Mouse (Mus musculus) testis, adult 2 months (tissue): Measurements from ENCODE around the gene Arhgap15. TPM values are rescaled to one million over a fixed set of nuclear protein-coding genes. Genes with fewer than 3 reads are reported as not detected.

ENCODE experiments used
- H3K27ac ChIP-seq: fragments of 200-500 bp; 2 replicates; pipeline ENCODE4 v1.5.1; 2012; ENCODE audit warnings: low read depth, low read length; ENCODE audit not compliant: control insufficient read depth, insufficient read depth
- H3K27me3 ChIP-seq: fragments of 200-500 bp; 2 replicates; pipeline ENCODE4 v1.6.1; 2012; ENCODE audit warnings: mild to moderate bottlenecking, low read length, moderate library complexity; ENCODE audit not compliant: control insufficient read depth, insufficient read depth
- H3K36me3 ChIP-seq: fragments of 200-500 bp; 2 replicates; pipeline ENCODE4 v1.6.1; 2012; ENCODE audit warnings: mild to moderate bottlenecking, low read length; ENCODE audit not compliant: control insufficient read depth, insufficient read depth
- H3K4me1 ChIP-seq: fragments of 200-500 bp; 2 replicates; pipeline ENCODE4 v1.6.1; 2012; ENCODE audit warnings: low read length; ENCODE audit not compliant: control insufficient read depth, insufficient read depth
- H3K4me3 ChIP-seq: fragments of 200-500 bp; 2 replicates; pipeline ENCODE4 v1.5.1; 2012; ENCODE audit warnings: low read depth, mild to moderate bottlenecking, low read length, moderate library complexity, mixed read lengths; ENCODE audit not compliant: control insufficient read depth
- CTCF ChIP-seq: fragments of 200-500 bp; IDR thresholded peaks from 2 replicates; pipeline ENCODE4 v1.5.1; 2012; ENCODE audit warnings: low read depth, mild to moderate bottlenecking, inconsistent platforms, low read length, moderate library complexity; ENCODE audit not compliant: control insufficient read depth, insufficient read depth, insufficient replicate concordance
- POLR2A ChIP-seq: fragments of 200-500 bp; IDR thresholded peaks from 2 replicates; pipeline ENCODE4 v1.6.1; 2012; ENCODE audit warnings: low read depth, mild to moderate bottlenecking, inconsistent platforms, low read length, moderate library complexity; ENCODE audit not compliant: control insufficient read depth
- polyA plus RNA-seq: library from polyadenylated mRNA; depleted of rRNA; stranded (reverse); fragments of >200 nt; gene quantifications from 2 replicates; pipeline ENCODE4 v1.2.3, GENCODE M21; 2012

Gene Arhgap15
- polyA plus RNA-seq, 1 experiment = 0.43 TPM

GRCm38 (mm10) chr2:44384541-44384940 is 635.9 kb downstream of the Arhgap15 start:
- TF ChIP-seq POLR2A = no peak
- no peak for TF ChIP-seq CTCF
- Histone ChIP-seq H3K4me1 (no peaks in the 10 kb centered on the region), H3K36me3 (no peaks in the 10 kb centered on the region), H3K4me3 (no peak overlapping the region), H3K27me3 (no peaks in the 10 kb centered on the region), H3K27ac (no peak overlapping the region)

- H3K4me1 ChIP-seq = no peaks in the 10 kb centered on the region
- no peaks in the 10 kb centered on the region for H3K36me3 ChIP-seq
- H3K27ac ChIP-seq = no peak overlapping the region
- TF ChIP-seq POLR2A (no peak), CTCF (no peak)
- no peak overlapping the region for H3K4me3 ChIP-seq
- no peaks in the 10 kb centered on the region for H3K27me3 ChIP-seq
Observed at GRCm38 (mm10) chr2:44389556-44389955, 640.9 kb downstream of the Arhgap15 start.

GRCm38 (mm10) chr2:44393789-44394188 is 645.2 kb downstream of the Arhgap15 start:
- Histone ChIP-seq H3K4me1 (no peaks in the 10 kb centered on the region), H3K4me3 (no peak overlapping the region), H3K27ac (no peak overlapping the region), H3K27me3 (no peaks in the 10 kb centered on the region), H3K36me3 (no peaks in the 10 kb centered on the region)
- TF ChIP-seq CTCF (no peak), POLR2A (no peak)

- Histone ChIP-seq H3K4me1 (no peaks in the 10 kb centered on the region), H3K27ac (no peak overlapping the region), H3K4me3 (no peak overlapping the region), H3K27me3 (no peaks in the 10 kb centered on the region), H3K36me3 (no peaks in the 10 kb centered on the region)
- TF ChIP-seq CTCF (no peak), POLR2A (no peak)
Observed at GRCm38 (mm10) chr2:44394956-44395501, 646.4 kb downstream of the Arhgap15 start.

GRCm38 (mm10) chr2:44395577-44395976 is 647.0 kb downstream of the Arhgap15 start:
- H3K36me3 ChIP-seq = no peaks in the 10 kb centered on the region
- no peaks in the 10 kb centered on the region for H3K4me1 ChIP-seq
- H3K27me3 ChIP-seq = no peaks in the 10 kb centered on the region
- H3K27ac ChIP-seq = no peak overlapping the region
- TF ChIP-seq POLR2A = no peak
- TF ChIP-seq CTCF = no peak
- no peak overlapping the region for H3K4me3 ChIP-seq

GRCm38 (mm10) chr2:44397209-44397608 is 648.6 kb downstream of the Arhgap15 start:
- TF ChIP-seq POLR2A (no peak), CTCF (no peak)
- Histone ChIP-seq H3K36me3 (no peaks in the 10 kb centered on the region), H3K4me1 (no peaks in the 10 kb centered on the region), H3K27me3 (no peaks in the 10 kb centered on the region), H3K27ac (no peak overlapping the region), H3K4me3 (no peak overlapping the region)

- TF ChIP-seq POLR2A (no peak), CTCF (no peak)
- Histone ChIP-seq H3K4me1 (no peaks in the 10 kb centered on the region), H3K27me3 (no peaks in the 10 kb centered on the region), H3K36me3 (no peaks in the 10 kb centered on the region), H3K27ac (no peak overlapping the region), H3K4me3 (no peak overlapping the region)
Observed at GRCm38 (mm10) chr2:44397735-44398337, 649.2 kb downstream of the Arhgap15 start.

- no peak for TF ChIP-seq CTCF
- TF ChIP-seq POLR2A = no peak
- Histone ChIP-seq H3K4me3 (no peak overlapping the region), H3K36me3 (no peaks in the 10 kb centered on the region), H3K27me3 (no peaks in the 10 kb centered on the region), H3K4me1 (no peaks in the 10 kb centered on the region), H3K27ac (no peak overlapping the region)
Observed at GRCm38 (mm10) chr2:44399191-44399926, 650.7 kb downstream of the Arhgap15 start.
